Mouse (Mus musculus): ENCODE measurements at regions not wholly inside any gene's neighbourhood (a gene's known extent, or its start where the extent isn't known, plus 50 kb on each side); places are given as distances from the start of the nearest gene placed in this dataset.

DNA sequence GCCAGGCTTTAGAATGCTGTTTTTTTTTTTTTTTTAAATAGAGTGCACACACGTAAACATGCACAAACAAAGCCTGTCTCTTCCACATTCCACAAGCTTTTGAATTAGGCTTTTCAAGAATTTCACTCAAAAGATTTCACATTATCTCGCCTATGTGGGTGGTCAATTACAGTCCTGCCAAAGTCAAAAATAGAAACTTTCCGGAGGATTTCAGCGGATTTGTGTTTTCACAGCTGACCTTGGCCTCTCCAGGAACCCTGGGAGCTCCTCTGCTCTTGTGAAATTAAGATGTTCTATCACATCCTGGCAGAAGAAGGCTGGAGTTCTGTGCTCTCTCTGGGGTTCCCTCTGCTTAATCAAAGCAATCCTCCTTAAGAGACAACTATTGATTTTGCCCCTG, 360.9 kb upstream of the Tenm4 start:
- TF ChIP-seq CTCF (IDR thresholded peaks at IDR 0.05) (no peak), POLR2A (IDR thresholded peaks at IDR 0.05; ENCODE audit: insufficient read depth, low read depth, low read length) (no peak), EP300 (IDR thresholded peaks at IDR 0.05; ENCODE audit: insufficient read depth, low read depth, low read length) (no peak)
